Mouse (Mus musculus) liver, adult 2 months (tissue): ENCODE measurements around the gene Washc1. TPM values are rescaled to one million over a fixed set of nuclear protein-coding genes. Genes with fewer than 3 reads are reported as not detected.

Experiments used
- DNase-seq: peaks from one replicate; pipeline ENCODE4 v3.0.0-alpha.2; 2011; ENCODE audit warnings: low read depth, low spot score; ENCODE audit errors: extremely low read depth
- H3K27ac ChIP-seq: fragments of 200-500 bp; replicated peaks from 2 replicates; pipeline ENCODE4 v1.5.1; 2012; ENCODE audit warnings: low read depth, mild to moderate bottlenecking, control low read depth, inconsistent platforms, low read length; ENCODE audit not compliant: insufficient read depth
- H3K27me3 ChIP-seq: fragments of 200-500 bp; 2 replicates; pipeline ENCODE4 v1.6.1; 2012; ENCODE audit warnings: mild to moderate bottlenecking, moderate library complexity, low read length, inconsistent platforms; ENCODE audit not compliant: control insufficient read depth, insufficient read depth
- H3K36me3 ChIP-seq: fragments of 200-500 bp; 2 replicates; pipeline ENCODE4 v1.6.1; 2012; ENCODE audit warnings: low read length, inconsistent platforms; ENCODE audit not compliant: control insufficient read depth, insufficient read depth
- H3K4me1 ChIP-seq: fragments of 200-500 bp; 2 replicates; pipeline ENCODE4 v1.6.1; 2011; ENCODE audit warnings: low read length; ENCODE audit not compliant: control insufficient read depth, insufficient read depth
- H3K4me3 ChIP-seq: fragments of 200-500 bp; 2 replicates; pipeline ENCODE4 v1.5.1; 2011; ENCODE audit warnings: low read depth, mild to moderate bottlenecking, control low read depth, low read length, moderate library complexity; ENCODE audit not compliant: insufficient read depth
- H3K79me2 ChIP-seq: fragments of 200-500 bp; 2 replicates; pipeline ENCODE4 v1.6.1; 2012; ENCODE audit warnings: inconsistent platforms, mild to moderate bottlenecking, low read length, moderate library complexity; ENCODE audit not compliant: control insufficient read depth, insufficient read depth
- H3K9ac ChIP-seq: fragments of 200-500 bp; 2 replicates; pipeline ENCODE4 v1.6.1; 2012; ENCODE audit warnings: low read depth, mild to moderate bottlenecking, control low read depth, inconsistent platforms, low read length
- CTCF ChIP-seq: fragments of 200-500 bp; IDR thresholded peaks from 2 replicates; pipeline ENCODE4 v1.5.1; 2011; ENCODE audit warnings: low read depth, low read length, control low read depth
- POLR2A ChIP-seq: fragments of 200-500 bp; IDR thresholded peaks from 2 replicates; pipeline ENCODE4 v1.6.1; 2011; ENCODE audit warnings: low read length, control low read depth; ENCODE audit not compliant: insufficient read depth; ENCODE audit errors: extremely low read depth
- WGBS: fragments of 180-500 bp; shearing (Covaris S2); methylation state at CpG from one replicate; pipeline ENCODE4 v1.1.7; 2018; 5-methylcytosine and 5-hydroxymethylcytosine counted together
- polyA plus RNA-seq: library from polyadenylated mRNA; depleted of rRNA; stranded (reverse); fragments of >200 nt; gene quantifications from 2 replicates; pipeline ENCODE4 v1.2.3, GENCODE M21; 2012
- total RNA-seq: library from RNA; depleted of rRNA; stranded (reverse); fragments of >200 nt; gene quantifications from 2 replicates; pipeline ENCODE4 v1.2.3, GENCODE M21; 2014

Gene Washc1
- total and polyA plus RNA-seq, 2 experiments, result 10.1 to 24.9 TPM

GRCm38 (mm10) chr17:66091392-66091791 is 20.0 kb upstream of the Washc1 start:
- 84% methylated on average over 2 of the region's 2 CpGs for WGBS
- no peak for DNase-seq
- TF ChIP-seq CTCF, result no peak
- TF ChIP-seq POLR2A, result no peak
- no peaks in the 10 kb centered on the region for H3K27me3 ChIP-seq
- H3K79me2 ChIP-seq, result peaks cover 11% of the 10 kb centered on the region; the same call in 1 of the 2 replicates
- H3K36me3 ChIP-seq, result peaks cover 15% of the 10 kb centered on the region
- H3K27ac ChIP-seq, result no peak overlapping the region
- H3K4me1 ChIP-seq, result peaks cover 2% of the 10 kb centered on the region
- H3K4me3 ChIP-seq, result no peak overlapping the region
- H3K9ac ChIP-seq, result no peak overlapping the region

GRCm38 (mm10) chr17:66092065-66092464 is 19.3 kb upstream of the Washc1 start:
- TF ChIP-seq CTCF, result no peak
- peaks cover 14% of the 10 kb centered on the region; the same call in 1 of the 2 replicates for H3K79me2 ChIP-seq
- WGBS, result 64% methylated on average over 2 of the region's 2 CpGs
- H3K4me3 ChIP-seq, result no peak overlapping the region
- H3K9ac ChIP-seq, result no peak overlapping the region
- no peaks in the 10 kb centered on the region for H3K27me3 ChIP-seq
- H3K36me3 ChIP-seq, result peaks cover 12% of the 10 kb centered on the region
- DNase-seq, result no peak
- no peak overlapping the region for H3K27ac ChIP-seq
- H3K4me1 ChIP-seq, result peaks cover 2% of the 10 kb centered on the region

GRCm38 (mm10) chr17:66092664-66093063 is 18.7 kb upstream of the Washc1 start:
- peaks cover 18% of the 10 kb centered on the region; the same call in 1 of the 2 replicates for H3K79me2 ChIP-seq
- H3K27me3 ChIP-seq, result no peaks in the 10 kb centered on the region
- peaks cover 8% of the 10 kb centered on the region for H3K36me3 ChIP-seq
- H3K9ac ChIP-seq, result no peak overlapping the region
- H3K4me1 ChIP-seq, result peaks cover 2% of the 10 kb centered on the region
- no peak for DNase-seq
- TF ChIP-seq CTCF (no peak), POLR2A (no peak)
- WGBS, result 87% methylated on average over 3 of the region's 3 CpGs
- H3K4me3 ChIP-seq, result no peak overlapping the region
- no peak overlapping the region for H3K27ac ChIP-seq

- no peaks in the 10 kb centered on the region for H3K36me3 ChIP-seq
- DNase-seq, result peak; percentile 37
- peaks cover 3% of the 10 kb centered on the region for H3K4me1 ChIP-seq
- H3K27me3 ChIP-seq, result no peaks in the 10 kb centered on the region
- peak overlapping the region; percentile 91 for H3K9ac ChIP-seq
- H3K27ac ChIP-seq, result peak overlapping the region; percentile 93
- peak overlapping the region; percentile 95 for H3K4me3 ChIP-seq
- TF ChIP-seq POLR2A (no peak), CTCF (no peak)
- H3K79me2 ChIP-seq, result peaks cover 22% of the 10 kb centered on the region; the same call in 1 of the 2 replicates
- under 1% methylated on average over 41 of the region's 41 CpGs for WGBS
Observed at GRCm38 (mm10) chr17:66100566-66101379, 10.6 kb upstream of the Washc1 start.

GRCm38 (mm10) chr17:66101380-66102330 is 9.7 kb upstream of the Washc1 start, which contains the start of gene Ndufv2:
Gene Ndufv2 (minus strand): TSS chr17:66101559.
- Histone ChIP-seq H3K4me3 (peak within 1 kb of the TSS; percentile 95), H3K79me2 (peaks cover 22% of the 10 kb centered on the region; the same call in 1 of the 2 replicates), H3K27ac (peak within 1 kb of the TSS; percentile 93), H3K4me1 (peaks cover 3% of the 10 kb centered on the region), H3K27me3 (no peaks in the 10 kb centered on the region), H3K36me3 (no peaks in the 10 kb centered on the region), H3K9ac (peak within 1 kb of the TSS; percentile 91)
- WGBS, result under 1% methylated on average over 64 of the region's 67 CpGs
- TF ChIP-seq POLR2A (peak; percentile 51), CTCF (peak; percentile 62; the same call in 1 of the 2 replicates)
- peak; percentile 80 for DNase-seq
